In the genomic region with DNA sequence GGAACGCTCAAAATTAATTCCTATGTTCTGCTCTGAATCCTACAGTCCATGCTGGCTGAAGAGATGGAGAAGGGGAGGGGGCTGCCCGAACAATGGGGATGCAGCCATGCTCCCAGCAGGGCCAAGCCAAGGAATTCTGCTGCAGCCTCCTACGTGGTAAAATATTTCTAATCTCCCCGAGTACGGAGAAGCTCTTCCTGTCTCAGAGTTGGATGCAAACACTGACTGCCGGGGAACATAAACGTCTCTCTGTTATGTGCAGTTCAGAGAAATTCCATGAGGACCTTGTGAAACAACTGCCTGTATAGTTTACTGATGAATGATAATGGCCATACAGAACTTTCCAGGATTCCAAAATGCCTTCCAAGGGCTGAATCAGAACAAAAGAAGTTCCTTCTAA, we compare ENCODE assay signal across 9 mouse cellular contexts.
DNase-seq lines count a peak whose midpoint lies in the region; ATAC-seq lines count a peak whose summit lies in the region.
"Had no signal": no experiment of that assay in that cellular context is flagged by ENCODE, and none has a peak within 500 bp of the region (broad histone marks: within the 10 kb centered on the region; RNA-seq: fewer than 3 reads in every experiment).

No protein-coding gene starts in this region.

- no peak overlapping the region for H3K4me3 ChIP-seq in lung, embryonic 16.5 days (ENCODE audit: low read length)
- no peak overlapping the region for H3K4me3 ChIP-seq in intestine, embryonic 15.5 days (replicated peaks)
- H3K4me3 ChIP-seq in stomach, embryonic 14.5 days (ENCODE audit: low read depth, low read length) = no peak overlapping the region

- ATAC-seq in lung, embryonic 16.5 days (ENCODE audit: low read depth) = peak; percentile 76
- peak; percentile 62 for ATAC-seq in intestine, embryonic 15.5 days
- peak; percentile 68; the same call in 1 of the 2 replicates for ATAC-seq in stomach, embryonic 14.5 days (ENCODE audit: insufficient number of reproducible peaks, insufficient read depth, low FRiP score, low read depth)

- H3K9ac ChIP-seq in lung, embryonic 16.5 days (ENCODE audit: low read length) = peak overlapping the region; percentile 49; the same call in 1 of the 2 replicates
- no peak overlapping the region for H3K9ac ChIP-seq in intestine, embryonic 15.5 days
- H3K9ac ChIP-seq in stomach, embryonic 14.5 days (replicated peaks; ENCODE audit: low read depth, low read length) = no peak overlapping the region

- 5% methylated on average over 7 of the region's 7 CpGs for WGBS in lung, embryonic 16.5 days
- 21% methylated on average over 7 of the region's 7 CpGs for WGBS in intestine, embryonic 15.5 days
- 8% methylated on average over 7 of the region's 7 CpGs for WGBS in stomach, embryonic 14.5 days

- peaks cover 72% of the 10 kb centered on the region for H3K4me1 ChIP-seq in lung, embryonic 16.5 days (replicated peaks; ENCODE audit: control insufficient read depth, insufficient read depth, low read length)
- H3K4me1 ChIP-seq in intestine, embryonic 15.5 days (replicated peaks) = peaks cover 35% of the 10 kb centered on the region
- H3K4me1 ChIP-seq in stomach, embryonic 14.5 days (ENCODE audit: control insufficient read depth, insufficient read depth, low read length) = peaks cover 48% of the 10 kb centered on the region

- no peaks in the 10 kb centered on the region for H3K9me3 ChIP-seq in lung, embryonic 16.5 days (ENCODE audit: control insufficient read depth, low read length)
- no peaks in the 10 kb centered on the region for H3K9me3 ChIP-seq in intestine, embryonic 15.5 days
- H3K9me3 ChIP-seq in stomach, embryonic 14.5 days (ENCODE audit: control insufficient read depth, low read depth, low read length) = no peaks in the 10 kb centered on the region

- H3K36me3 ChIP-seq in lung, embryonic 16.5 days (ENCODE audit: control insufficient read depth, insufficient read depth, low read length) = peaks cover 7% of the 10 kb centered on the region
- H3K36me3 ChIP-seq in intestine, embryonic 15.5 days = no peaks in the 10 kb centered on the region; the same call in 1 of the 2 replicates
- H3K36me3 ChIP-seq in stomach, embryonic 14.5 days (ENCODE audit: control insufficient read depth, insufficient read depth, low read length) = peaks cover 11% of the 10 kb centered on the region; the same call in 1 of the 2 replicates

- DNase-seq in embryo, embryonic 10.5 days (ENCODE audit: low spot score) = peak; percentile 36
- no peak for DNase-seq in embryo, embryonic 10 days (ENCODE audit: low spot score)
- no peak for DNase-seq in lung, postnatal 36 days
- DNase-seq in adrenal gland, adult (ENCODE audit: inconsistent age in 2 of 2, low spot score in 1 of 2) = no peak
- DNase-seq in cerebellum, adult 18-20 months = no peak
- DNase-seq: cerebellum, adult 9-11 months had no signal

- H3K27ac ChIP-seq in lung, embryonic 16.5 days (ENCODE audit: low read length) = peak overlapping the region; percentile 95
- H3K27ac ChIP-seq in intestine, embryonic 15.5 days = peak overlapping the region; percentile 73
- H3K27ac ChIP-seq in stomach, embryonic 14.5 days (ENCODE audit: low read length) = peak overlapping the region; percentile 86

- H3K4me2 ChIP-seq in lung, embryonic 16.5 days (ENCODE audit: low read depth, low read length) = peak overlapping the region; percentile 30; the same call in 1 of the 2 replicates
- 0 out of 2 replicates have a peak overlapping the region, but pooled peaks have one; percentile 5 for H3K4me2 ChIP-seq in intestine, embryonic 15.5 days (replicated peaks)
- H3K4me2 ChIP-seq in stomach, embryonic 14.5 days (replicated peaks; ENCODE audit: low read depth, low read length) = no peak overlapping the region

- no peaks in the 10 kb centered on the region for H3K27me3 ChIP-seq in lung, embryonic 16.5 days (ENCODE audit: control insufficient read depth, insufficient read depth, low read depth, low read length)
- H3K27me3 ChIP-seq in intestine, embryonic 15.5 days (replicated peaks) = no peaks in the 10 kb centered on the region
- no peaks in the 10 kb centered on the region for H3K27me3 ChIP-seq in stomach, embryonic 14.5 days (ENCODE audit: control insufficient read depth, insufficient read depth, low read length)
